Mouse (Mus musculus): ENCODE measurements at regions not wholly inside any gene's neighbourhood (a gene's known extent, or its start where the extent isn't known, plus 50 kb on each side); places are given as distances from the start of the nearest gene placed in this dataset.

DNA sequence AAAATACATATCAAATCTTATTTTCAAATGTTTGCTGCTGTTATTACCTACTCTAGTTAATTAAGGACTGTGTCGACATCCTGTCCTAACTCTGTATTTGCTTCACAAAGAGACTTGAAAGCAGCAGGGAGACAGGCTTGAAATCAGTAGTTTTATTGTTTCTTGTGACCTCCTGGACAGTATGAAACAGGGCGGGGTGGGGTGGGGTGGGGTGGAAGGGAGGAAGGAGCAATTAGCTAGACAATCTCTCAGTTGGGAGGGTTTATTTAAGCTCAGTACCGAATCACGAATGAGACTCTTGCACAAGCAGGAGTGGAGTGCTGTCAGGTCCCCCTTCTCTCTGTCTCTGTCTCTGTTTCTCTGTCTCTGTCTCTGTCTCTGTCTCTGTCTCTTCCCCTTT is 421.2 kb downstream of the Btg1 start:
- no peaks in the 10 kb centered on the region for H3K79me2 ChIP-seq (ENCODE audit: inconsistent target)
- no peak overlapping the region for H3K4me3 ChIP-seq (ENCODE audit: inconsistent target)
- H3K27ac ChIP-seq = no peak overlapping the region
- WGBS (ENCODE audit: missing documents) = 88% methylated on average over 4 of the region's 4 CpGs
- no peaks in the 10 kb centered on the region for H3K36me3 ChIP-seq (ENCODE audit: inconsistent target)

DNA sequence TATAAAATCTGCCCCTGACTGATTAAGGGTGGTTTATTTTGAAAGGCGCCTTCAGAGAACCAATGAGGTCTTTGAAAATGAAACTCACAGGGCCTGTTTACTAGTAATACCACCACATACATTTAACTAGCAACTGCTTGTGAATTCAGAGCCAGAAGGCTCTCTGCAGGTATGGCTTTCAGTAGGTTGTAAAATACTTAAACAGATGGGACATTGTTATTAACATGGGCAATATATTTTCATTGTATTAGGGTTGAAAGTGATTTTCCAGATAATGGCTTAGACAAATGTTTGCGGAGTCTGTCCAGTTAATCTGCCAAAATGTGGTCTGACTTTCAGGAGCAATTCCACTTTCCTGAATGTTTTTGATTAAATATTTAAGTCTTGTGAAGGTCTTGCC is 430.8 kb downstream of the Btg1 start:
- no peaks in the 10 kb centered on the region for H3K36me3 ChIP-seq (ENCODE audit: inconsistent target)
- no peaks in the 10 kb centered on the region for H3K79me2 ChIP-seq (ENCODE audit: inconsistent target)
- H3K4me3 ChIP-seq (ENCODE audit: inconsistent target) = no peak overlapping the region
- H3K27ac ChIP-seq = no peak overlapping the region
- WGBS (ENCODE audit: missing documents) = 94% methylated on average over 2 of the region's 2 CpGs

DNA sequence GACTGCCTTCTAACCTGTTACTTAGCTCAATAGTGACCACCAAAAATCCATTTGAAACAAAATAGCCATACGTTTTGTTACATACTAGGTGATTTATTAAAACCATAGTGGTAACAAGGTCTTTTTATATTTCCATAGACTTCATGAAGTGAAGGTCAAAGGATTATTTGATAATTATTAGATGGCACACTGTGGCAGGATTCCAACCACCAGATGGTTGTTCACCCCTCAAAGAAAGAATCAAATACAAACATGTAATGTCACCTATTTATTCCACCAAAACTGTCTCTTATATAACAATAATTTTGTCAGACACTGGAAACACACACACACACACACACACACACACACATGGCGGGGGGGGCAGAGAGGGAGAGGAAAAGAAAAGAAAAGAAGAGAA is 431.2 kb downstream of the Btg1 start:
- Histone ChIP-seq H3K4me3 (ENCODE audit: inconsistent target) (no peak overlapping the region), H3K79me2 (ENCODE audit: inconsistent target) (no peaks in the 10 kb centered on the region), H3K36me3 (ENCODE audit: inconsistent target) (no peaks in the 10 kb centered on the region), H3K27ac (no peak overlapping the region)
- WGBS (ENCODE audit: missing documents) = 92% methylated on average over 1 of the region's 2 CpGs

DNA sequence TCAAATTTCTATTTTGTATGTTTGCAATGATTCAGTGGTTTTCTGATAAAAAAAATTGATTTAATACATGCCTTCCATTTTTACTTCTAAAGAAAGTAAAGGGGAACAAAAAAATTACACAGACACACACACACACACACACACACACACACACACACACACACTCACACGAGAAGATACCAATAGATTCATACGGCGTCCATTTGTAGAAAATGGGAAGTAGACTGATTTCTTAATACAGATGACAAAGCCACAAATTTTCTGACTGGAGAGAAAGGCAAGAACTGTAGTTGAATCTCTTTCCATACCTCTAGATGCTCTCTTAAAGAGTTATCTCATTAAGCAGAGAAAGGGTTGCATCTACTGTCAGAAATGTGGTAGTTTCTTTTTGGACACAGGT is 424.9 kb upstream of the Dcn start:
- Histone ChIP-seq H3K79me2 (ENCODE audit: inconsistent target) (no peaks in the 10 kb centered on the region), H3K36me3 (ENCODE audit: inconsistent target) (no peaks in the 10 kb centered on the region), H3K4me3 (ENCODE audit: inconsistent target) (no peak overlapping the region), H3K27ac (no peak overlapping the region)
- 4% methylated on average over 3 of the region's 3 CpGs for WGBS (ENCODE audit: missing documents)

DNA sequence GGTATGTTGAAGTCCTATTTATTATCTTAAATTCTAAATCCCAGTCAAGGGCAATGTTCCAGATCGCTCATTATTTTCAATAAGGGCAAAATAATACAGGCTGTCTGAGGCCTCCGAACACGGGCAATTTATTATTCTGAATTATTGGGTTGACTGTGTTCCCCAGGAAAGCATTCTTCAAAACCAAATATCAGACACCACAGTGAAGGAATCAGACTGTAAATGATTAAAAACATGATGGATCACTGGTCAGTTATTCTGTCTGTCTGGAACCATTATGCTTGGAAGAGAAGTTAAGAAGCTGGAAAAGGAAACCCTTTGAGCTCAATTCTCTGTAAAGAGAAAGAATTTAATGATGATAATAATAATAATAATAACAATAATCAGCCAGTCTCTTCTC is 417.4 kb upstream of the Dcn start:
- Histone ChIP-seq H3K79me2 (ENCODE audit: inconsistent target) (no peaks in the 10 kb centered on the region), H3K36me3 (ENCODE audit: inconsistent target) (no peaks in the 10 kb centered on the region), H3K27ac (no peak overlapping the region), H3K4me3 (ENCODE audit: inconsistent target) (no peak overlapping the region)
- 95% methylated on average over 3 of the region's 3 CpGs for WGBS (ENCODE audit: missing documents)

DNA sequence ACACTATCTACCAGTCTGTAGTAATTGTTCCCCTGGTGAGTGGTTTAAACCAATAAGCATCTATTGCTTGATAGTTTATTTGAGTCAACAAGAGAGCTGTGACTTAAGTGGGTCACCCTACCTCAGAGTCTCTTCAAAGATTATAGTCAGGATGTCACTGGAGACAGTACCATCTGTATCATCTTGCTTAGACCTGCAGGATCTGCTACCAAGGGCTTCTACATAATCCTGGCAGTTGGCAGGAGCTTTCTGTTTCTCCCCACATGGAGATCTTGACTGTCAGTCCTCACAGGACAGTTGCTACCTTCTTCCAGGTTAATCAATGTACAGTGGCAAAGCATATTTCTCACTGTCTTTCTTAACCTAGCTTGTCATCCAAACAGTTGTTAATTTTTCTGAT is 414.9 kb upstream of the Dcn start:
- no peak overlapping the region for H3K27ac ChIP-seq
- no peak overlapping the region for H3K4me3 ChIP-seq (ENCODE audit: inconsistent target)
- H3K79me2 ChIP-seq (ENCODE audit: inconsistent target) = no peaks in the 10 kb centered on the region
- no peaks in the 10 kb centered on the region for H3K36me3 ChIP-seq (ENCODE audit: inconsistent target)

DNA sequence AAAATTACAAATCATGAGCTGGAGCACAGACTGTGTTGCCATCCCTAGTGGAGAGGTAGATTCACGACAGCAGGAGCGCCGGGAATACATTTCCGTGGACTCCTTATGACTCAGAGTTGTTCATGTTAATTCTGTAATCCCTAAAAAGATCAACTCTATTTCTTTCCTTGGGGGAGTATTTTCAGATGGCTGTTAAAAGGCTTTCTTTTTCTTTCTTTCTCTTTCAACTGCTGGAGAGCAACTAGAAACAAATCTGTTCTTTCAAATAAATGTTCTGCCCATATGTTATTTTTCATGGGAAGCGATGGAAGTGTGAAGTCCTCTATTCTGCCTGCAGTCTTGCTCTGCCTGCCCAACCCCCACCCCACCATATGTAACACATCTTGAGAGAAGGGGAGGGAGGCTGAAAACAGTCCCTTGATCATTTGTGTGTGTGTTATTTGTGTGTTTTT is 401.4 kb upstream of the Dcn start:
- Histone ChIP-seq H3K27ac (no peak overlapping the region), H3K79me2 (ENCODE audit: inconsistent target) (no peaks in the 10 kb centered on the region), H3K36me3 (ENCODE audit: inconsistent target) (no peaks in the 10 kb centered on the region), H3K4me3 (ENCODE audit: inconsistent target) (no peak overlapping the region)
- 84% methylated on average over 5 of the region's 5 CpGs for WGBS (ENCODE audit: missing documents)

DNA sequence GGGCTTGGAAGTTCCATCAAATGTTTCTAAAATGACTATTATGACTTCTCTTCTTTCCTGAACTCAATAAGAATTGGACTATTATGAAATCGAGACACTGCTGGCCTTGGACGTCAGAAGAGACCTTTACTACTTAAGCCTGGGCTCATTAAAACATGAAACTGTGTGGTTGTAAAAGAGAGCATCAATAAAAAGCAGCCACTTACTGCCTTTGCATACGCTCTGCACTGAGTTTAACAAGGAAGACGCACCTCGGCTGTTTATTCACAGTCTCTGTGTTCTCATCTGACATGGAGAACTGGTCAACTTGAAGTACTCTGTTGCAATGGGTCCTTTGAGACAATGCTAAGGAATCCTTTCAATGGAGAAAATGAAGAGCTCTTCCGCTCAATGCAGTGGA is 399.8 kb upstream of the Dcn start:
- Histone ChIP-seq H3K4me3 (ENCODE audit: inconsistent target) (no peak overlapping the region), H3K36me3 (ENCODE audit: inconsistent target) (no peaks in the 10 kb centered on the region), H3K79me2 (ENCODE audit: inconsistent target) (no peaks in the 10 kb centered on the region), H3K27ac (no peak overlapping the region)
- WGBS (ENCODE audit: missing documents) = 94% methylated on average over 6 of the region's 6 CpGs

DNA sequence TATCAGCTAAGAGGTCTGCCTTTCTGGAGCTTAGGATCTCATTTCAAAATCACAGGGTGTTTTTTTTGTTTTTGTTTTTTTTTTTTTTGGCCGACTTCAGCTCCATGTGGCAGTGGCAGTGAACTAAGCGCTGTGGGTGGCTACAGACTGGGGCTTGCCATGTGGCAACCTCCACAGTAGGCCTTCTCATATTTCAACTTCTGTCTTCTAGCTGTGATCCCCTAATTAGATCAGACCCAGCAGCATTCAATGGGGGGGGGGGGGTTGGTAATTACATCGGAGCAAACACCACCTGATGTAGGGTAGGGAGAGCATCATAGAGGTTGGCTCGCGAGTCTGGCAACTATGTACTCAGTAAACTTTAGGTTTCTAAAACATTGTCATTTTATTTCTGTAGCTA is 392.1 kb upstream of the Dcn start:
- Histone ChIP-seq H3K4me3 (ENCODE audit: inconsistent target) (no peak overlapping the region), H3K27ac (no peak overlapping the region)

DNA sequence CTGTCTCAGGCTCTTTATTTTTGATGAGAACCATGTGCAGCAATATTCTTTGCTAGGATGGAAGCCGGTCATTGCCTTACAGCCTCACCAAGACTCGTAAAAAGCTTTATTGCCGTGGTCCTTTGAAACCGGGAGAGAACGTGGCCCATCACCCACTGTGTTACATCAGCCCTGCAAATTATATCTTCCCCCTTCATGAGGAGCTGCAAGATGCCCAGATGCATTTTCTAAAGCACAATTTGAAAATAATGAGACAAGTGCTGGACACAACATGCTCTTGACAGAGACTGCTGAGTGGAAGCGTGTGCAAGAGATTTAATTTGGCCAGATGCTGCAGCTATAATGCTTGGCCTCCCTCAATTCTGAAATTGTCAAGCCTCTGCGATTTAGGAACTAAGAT is 389.2 kb upstream of the Dcn start:
- H3K79me2 ChIP-seq (ENCODE audit: inconsistent target) = no peaks in the 10 kb centered on the region
- H3K4me3 ChIP-seq (ENCODE audit: inconsistent target) = no peak overlapping the region
- no peaks in the 10 kb centered on the region for H3K36me3 ChIP-seq (ENCODE audit: inconsistent target)
- WGBS (ENCODE audit: missing documents) = 94% methylated on average over 7 of the region's 7 CpGs
- no peak overlapping the region for H3K27ac ChIP-seq

More for the DNA sequence above, 392.1 kb upstream of the Dcn start:
- WGBS (ENCODE audit: missing documents) = 91% methylated on average over 4 of the region's 5 CpGs
- Histone ChIP-seq H3K36me3 (ENCODE audit: inconsistent target) (no peaks in the 10 kb centered on the region), H3K79me2 (ENCODE audit: inconsistent target) (no peaks in the 10 kb centered on the region)

DNA sequence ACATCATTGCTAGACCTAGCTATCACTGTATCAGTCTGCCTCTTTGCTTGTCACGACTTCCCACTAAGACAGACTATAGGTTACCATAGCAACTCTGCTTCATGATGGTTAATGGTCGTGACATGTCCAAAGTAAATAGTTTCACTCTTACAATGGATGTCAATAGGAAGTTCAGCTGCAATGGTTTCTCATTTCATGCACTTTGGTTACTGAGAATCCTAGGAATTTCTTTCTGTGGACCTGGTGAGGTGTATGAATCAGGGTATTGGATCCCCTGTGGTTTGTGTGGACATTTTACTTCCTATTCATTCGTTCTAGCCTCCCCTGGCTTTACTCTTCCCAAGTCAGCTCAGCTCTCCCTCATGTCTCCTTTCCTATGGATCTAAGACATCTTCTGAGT is 385.5 kb upstream of the Dcn start:
- no peak overlapping the region for H3K4me3 ChIP-seq (ENCODE audit: inconsistent target)
- 64% methylated on average over 3 of the region's 3 CpGs for WGBS (ENCODE audit: missing documents)
- no peak overlapping the region for H3K27ac ChIP-seq
- H3K79me2 ChIP-seq (ENCODE audit: inconsistent target) = no peaks in the 10 kb centered on the region
- H3K36me3 ChIP-seq (ENCODE audit: inconsistent target) = no peaks in the 10 kb centered on the region

DNA sequence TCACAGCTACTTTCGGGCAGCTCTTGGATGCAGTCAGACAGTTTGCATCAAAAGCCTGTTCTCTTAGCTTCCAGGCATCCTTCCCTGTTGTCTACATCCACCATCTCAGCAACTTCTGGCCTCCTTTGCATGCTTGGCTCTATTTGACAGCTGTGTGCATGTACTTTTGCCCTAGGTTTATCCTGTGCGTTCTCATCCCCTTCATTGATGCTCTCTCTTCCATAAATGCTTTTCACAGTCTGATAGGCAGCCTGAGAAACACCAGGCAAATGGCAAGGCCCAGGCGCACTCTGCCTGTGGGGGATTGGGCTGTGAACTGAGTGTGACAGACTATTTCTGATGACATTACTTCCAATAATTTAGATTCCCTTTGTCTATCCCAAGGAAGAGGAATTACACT is 364.9 kb upstream of the Dcn start:
- Histone ChIP-seq H3K79me2 (ENCODE audit: inconsistent target) (no peaks in the 10 kb centered on the region), H3K27ac (no peak overlapping the region), H3K36me3 (ENCODE audit: inconsistent target) (no peaks in the 10 kb centered on the region), H3K4me3 (ENCODE audit: inconsistent target) (no peak overlapping the region)
- WGBS (ENCODE audit: missing documents) = 97% methylated on average over 3 of the region's 3 CpGs

DNA sequence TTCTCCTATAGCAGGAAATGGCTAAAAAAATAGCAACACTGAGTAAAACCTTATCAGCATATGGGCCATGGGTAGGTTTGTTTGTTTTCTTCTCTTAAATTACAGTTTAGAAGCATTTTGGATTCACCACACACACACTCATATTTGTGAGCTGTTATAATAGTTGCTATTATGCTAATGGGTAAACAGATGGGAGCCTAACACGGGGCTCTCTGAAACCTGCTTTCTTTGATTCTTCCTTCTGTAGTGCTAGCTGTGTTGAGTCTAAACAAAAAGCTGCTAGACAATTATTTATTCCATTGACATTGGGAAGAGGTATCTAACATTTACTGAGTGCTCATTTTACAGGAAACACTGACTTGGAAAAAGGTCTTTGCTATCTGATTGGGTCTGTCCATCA is 356.7 kb upstream of the Dcn start:
- WGBS (ENCODE audit: missing documents) = 92% methylated on average over 1 of the region's 1 CpGs
- Histone ChIP-seq H3K36me3 (ENCODE audit: inconsistent target) (no peaks in the 10 kb centered on the region), H3K79me2 (ENCODE audit: inconsistent target) (no peaks in the 10 kb centered on the region), H3K27ac (no peak overlapping the region), H3K4me3 (ENCODE audit: inconsistent target) (no peak overlapping the region)

DNA sequence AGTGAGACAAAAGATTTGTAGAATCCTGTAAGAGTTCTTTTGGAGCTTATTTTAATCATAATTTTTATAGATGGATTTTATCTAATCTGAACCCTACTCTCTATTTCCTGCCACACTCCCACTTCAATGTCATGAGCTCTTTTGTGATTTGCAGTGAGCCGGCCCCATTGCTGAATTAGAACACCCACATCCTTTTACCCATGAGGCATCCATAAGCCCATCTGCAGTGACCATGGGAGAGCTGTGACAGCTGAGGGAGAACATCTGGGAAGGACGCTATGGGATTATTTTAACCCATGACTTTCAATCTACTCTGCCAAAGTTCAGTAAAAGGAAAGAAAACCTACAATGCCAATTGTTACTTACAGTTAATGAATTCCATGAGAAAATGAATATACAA is 337.8 kb upstream of the Dcn start:
- Histone ChIP-seq H3K27ac (no peak overlapping the region), H3K79me2 (ENCODE audit: inconsistent target) (no peaks in the 10 kb centered on the region), H3K36me3 (ENCODE audit: inconsistent target) (no peaks in the 10 kb centered on the region), H3K4me3 (ENCODE audit: inconsistent target) (no peak overlapping the region)
- WGBS (ENCODE audit: missing documents) = 78% methylated on average over 2 of the region's 2 CpGs

DNA sequence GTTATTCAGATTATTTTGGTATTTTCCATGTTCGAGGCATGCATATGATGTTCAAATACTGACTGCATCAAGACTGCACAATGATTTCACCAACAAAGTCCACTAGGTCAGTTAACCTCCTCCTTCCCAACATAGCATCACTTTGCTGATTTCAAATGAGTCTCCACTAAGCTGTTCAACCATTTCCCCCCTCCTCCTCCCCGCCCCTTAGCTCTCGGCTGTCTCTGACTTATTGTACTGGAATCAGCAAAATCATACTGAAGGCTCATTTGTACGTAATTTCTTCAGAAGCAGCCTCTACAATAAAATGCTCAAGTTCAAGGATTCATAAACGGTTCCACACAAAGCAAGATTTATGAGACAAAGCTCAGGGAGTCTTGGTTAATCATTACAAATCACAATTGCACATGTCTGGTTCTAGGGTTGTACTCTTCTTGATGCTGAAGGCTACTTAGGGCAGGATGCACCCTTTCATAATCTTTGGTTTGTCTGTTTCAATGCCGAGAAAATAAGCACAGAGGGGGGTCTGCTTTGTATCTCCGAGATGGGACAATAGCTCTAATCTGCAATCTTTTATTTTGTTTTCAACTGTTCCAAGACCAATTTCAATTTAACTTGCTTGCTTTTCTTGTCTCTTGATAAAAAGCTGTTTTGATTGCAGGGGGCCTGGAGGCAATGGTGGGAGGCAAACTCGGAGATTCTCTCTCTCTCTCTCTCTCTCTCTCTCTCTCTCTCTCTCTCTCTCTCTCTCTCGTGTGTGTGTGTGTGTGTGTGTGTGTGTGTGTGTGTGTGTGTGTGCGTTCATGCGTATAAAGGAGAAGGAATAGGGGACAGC is 320.6 kb upstream of the Dcn start:
- Histone ChIP-seq H3K36me3 (ENCODE audit: inconsistent target) (no peaks in the 10 kb centered on the region), H3K27ac (no peak overlapping the region), H3K79me2 (ENCODE audit: inconsistent target) (no peaks in the 10 kb centered on the region), H3K4me3 (ENCODE audit: inconsistent target) (no peak overlapping the region)
- whole genome bisulfite sequencing (ENCODE audit: missing documents) = 81% methylated on average over 7 of the region's 11 CpGs

DNA sequence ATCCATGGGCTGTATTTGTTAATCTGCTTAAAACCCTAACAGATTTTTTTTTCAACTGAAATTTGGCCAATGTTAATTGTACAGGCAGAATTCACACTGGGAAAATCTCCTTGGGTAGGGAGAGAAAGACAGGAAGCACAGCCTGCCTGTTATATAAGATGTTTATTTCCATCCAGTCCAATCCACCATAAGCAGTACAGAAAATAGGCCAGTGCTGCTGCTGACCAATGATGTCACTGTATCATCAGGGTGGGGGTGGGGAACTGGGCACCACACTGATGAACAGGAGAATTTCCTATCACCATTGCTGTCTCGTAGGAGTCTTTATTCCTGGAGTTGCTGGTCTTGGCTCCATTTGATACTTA is 320.0 kb upstream of the Dcn start:
- H3K36me3 ChIP-seq (ENCODE audit: inconsistent target) = no peaks in the 10 kb centered on the region
- no peaks in the 10 kb centered on the region for H3K79me2 ChIP-seq (ENCODE audit: inconsistent target)
- 100% methylated on average over 1 of the region's 1 CpGs for WGBS (ENCODE audit: missing documents)
- no peak overlapping the region for H3K4me3 ChIP-seq (ENCODE audit: inconsistent target)
- H3K27ac ChIP-seq = no peak overlapping the region

Data from macrophage (primary cell).